ENCODE assay signal across 19 mouse cellular contexts in genomic region chr10:7861259-7861936, GRCm38 (mm10). TPM values are rescaled to one million over a fixed set of nuclear protein-coding genes. Genes with fewer than 3 reads are reported as not detected.
DNase-seq lines count a peak whose midpoint lies in the region; ATAC-seq and TF ChIP-seq lines count a peak whose summit lies in the region.
"Had no signal": no experiment of that assay in that cellular context is flagged by ENCODE, and none has a peak within 500 bp of the region (broad histone marks: within the 10 kb centered on the region; RNA-seq: fewer than 3 reads in every experiment).

No protein-coding gene starts in this region.

- H3K36me3 ChIP-seq in hindbrain, embryonic 14.5 days (replicated peaks; ENCODE audit: control insufficient read depth, insufficient read depth) = no peaks in the 10 kb centered on the region
- H3K36me3 ChIP-seq in hindbrain, embryonic 13.5 days = no peaks in the 10 kb centered on the region
- H3K36me3 ChIP-seq in intestine, embryonic 15.5 days = no peaks in the 10 kb centered on the region
- H3K36me3 ChIP-seq in limb, embryonic 14.5 days (ENCODE audit: control insufficient read depth, insufficient read depth, low read length) = no peaks in the 10 kb centered on the region
- H3K36me3 ChIP-seq in liver, postnatal 0 days (replicated peaks; ENCODE audit: insufficient read depth, low read length) = no peaks in the 10 kb centered on the region
- H3K36me3 ChIP-seq: embryonic facial prominence, embryonic 13.5 days; kidney, embryonic 15.5 days; neural tube, embryonic 15.5 days had no signal

- H3K4me3 ChIP-seq in hindbrain, embryonic 14.5 days (replicated peaks; ENCODE audit: low read length) = no peak overlapping the region
- H3K4me3 ChIP-seq in hindbrain, embryonic 13.5 days = no peak overlapping the region
- H3K4me3 ChIP-seq in intestine, embryonic 15.5 days (replicated peaks) = no peak overlapping the region
- no peak overlapping the region for H3K4me3 ChIP-seq in limb, embryonic 14.5 days (replicated peaks; ENCODE audit: low read length)
- no peak overlapping the region for H3K4me3 ChIP-seq in liver, postnatal 0 days (ENCODE audit: low read depth, low read length)
- H3K4me3 ChIP-seq: embryonic facial prominence, embryonic 13.5 days; kidney, embryonic 15.5 days; neural tube, embryonic 15.5 days had no signal

- H3K27me3 ChIP-seq in hindbrain, embryonic 14.5 days (ENCODE audit: control insufficient read depth, insufficient read depth, low read length) = 0 out of 2 replicates have a peak, but pooled peaks cover under 1% of the 10 kb centered on the region
- 0 out of 2 replicates have a peak, but pooled peaks cover under 1% of the 10 kb centered on the region for H3K27me3 ChIP-seq in hindbrain, embryonic 13.5 days
- no peaks in the 10 kb centered on the region for H3K27me3 ChIP-seq in intestine, embryonic 15.5 days (replicated peaks)
- no peaks in the 10 kb centered on the region for H3K27me3 ChIP-seq in limb, embryonic 14.5 days (ENCODE audit: control insufficient read depth, insufficient read depth, low read length)
- H3K27me3 ChIP-seq in liver, postnatal 0 days (ENCODE audit: insufficient read depth, low read length) = 0 out of 2 replicates have a peak, but pooled peaks cover under 1% of the 10 kb centered on the region

- H3K9ac ChIP-seq in hindbrain, embryonic 14.5 days = no peak overlapping the region
- H3K9ac ChIP-seq in hindbrain, embryonic 13.5 days = no peak overlapping the region
- H3K9ac ChIP-seq in intestine, embryonic 15.5 days = no peak overlapping the region
- no peak overlapping the region for H3K9ac ChIP-seq in limb, embryonic 14.5 days (ENCODE audit: low read depth, low read length, severe bottlenecking)
- no peak overlapping the region for H3K9ac ChIP-seq in liver, postnatal 0 days (replicated peaks)
- H3K9ac ChIP-seq: embryonic facial prominence, embryonic 13.5 days; kidney, embryonic 15.5 days; neural tube, embryonic 15.5 days had no signal

- H3K4me2 ChIP-seq in hindbrain, embryonic 14.5 days (replicated peaks) = no peak overlapping the region
- no peak overlapping the region for H3K4me2 ChIP-seq in hindbrain, embryonic 13.5 days
- H3K4me2 ChIP-seq in intestine, embryonic 15.5 days (replicated peaks) = 0 out of 2 replicates have a peak overlapping the region, but pooled peaks have one; percentile 3
- no peak overlapping the region for H3K4me2 ChIP-seq in limb, embryonic 14.5 days (replicated peaks; ENCODE audit: low read depth, low read length, severe bottlenecking)
- H3K4me2 ChIP-seq in liver, postnatal 0 days (ENCODE audit: low read depth, low read length) = no peak overlapping the region
- H3K4me2 ChIP-seq: embryonic facial prominence, embryonic 13.5 days; heart, embryonic 11.5 days; kidney, embryonic 15.5 days; liver, embryonic 11.5 days; neural tube, embryonic 15.5 days had no signal

- H3K27ac ChIP-seq in hindbrain, embryonic 14.5 days = no peak overlapping the region
- H3K27ac ChIP-seq in hindbrain, embryonic 13.5 days = no peak overlapping the region
- no peak overlapping the region for H3K27ac ChIP-seq in intestine, embryonic 15.5 days
- H3K27ac ChIP-seq in limb, embryonic 14.5 days (replicated peaks; ENCODE audit: low read depth, low read length) = peak overlapping the region; percentile 69
- H3K27ac ChIP-seq in liver, postnatal 0 days (ENCODE audit: low read depth) = no peak overlapping the region
- H3K27ac ChIP-seq: embryonic facial prominence, embryonic 13.5 days; kidney, embryonic 15.5 days; neural tube, embryonic 15.5 days had no signal

- no peaks in the 10 kb centered on the region for H3K4me1 ChIP-seq in hindbrain, embryonic 14.5 days (replicated peaks; ENCODE audit: control insufficient read depth, insufficient read depth, low read length)
- no peaks in the 10 kb centered on the region for H3K4me1 ChIP-seq in hindbrain, embryonic 13.5 days (replicated peaks)
- no peaks in the 10 kb centered on the region for H3K4me1 ChIP-seq in intestine, embryonic 15.5 days (replicated peaks)
- H3K4me1 ChIP-seq in limb, embryonic 14.5 days (ENCODE audit: control insufficient read depth, insufficient read depth, low read length) = peaks cover 6% of the 10 kb centered on the region; the same call in 1 of the 2 replicates
- H3K4me1 ChIP-seq in liver, postnatal 0 days (ENCODE audit: insufficient read depth) = no peaks in the 10 kb centered on the region
- H3K4me1 ChIP-seq: embryonic facial prominence, embryonic 13.5 days; kidney, embryonic 15.5 days; neural tube, embryonic 15.5 days had no signal

- no peak for TF ChIP-seq EP300 in liver, postnatal 0 days (IDR thresholded peaks at IDR 0.05; ENCODE audit: low read depth)

- no peak for ATAC-seq in hindbrain, embryonic 14.5 days (ENCODE audit: low FRiP score)
- no peak for ATAC-seq in hindbrain, embryonic 13.5 days (ENCODE audit: low FRiP score)
- peak; percentile 66 for ATAC-seq in intestine, embryonic 15.5 days
- peak; percentile 81 for ATAC-seq in limb, embryonic 14.5 days (ENCODE audit: low FRiP score, low read depth)
- ATAC-seq in liver, postnatal 0 days = no peak
- ATAC-seq: inflammation-experienced regulatory T-cells, adult 6 months; lung, postnatal 0 days had no signal

- 80% methylated on average over 14 of the region's 14 CpGs for WGBS in hindbrain, embryonic 14.5 days
- WGBS in hindbrain, embryonic 13.5 days = 86% methylated on average over 14 of the region's 14 CpGs
- WGBS in intestine, embryonic 15.5 days = 75% methylated on average over 14 of the region's 14 CpGs
- WGBS in limb, embryonic 14.5 days = 63% methylated on average over 14 of the region's 14 CpGs
- 79% methylated on average over 14 of the region's 14 CpGs for WGBS in liver, postnatal 0 days (ENCODE audit: insufficient replicate concordance)

- no peaks in the 10 kb centered on the region for H3K9me3 ChIP-seq in hindbrain, embryonic 14.5 days (ENCODE audit: control insufficient read depth, low read length)
- no peaks in the 10 kb centered on the region for H3K9me3 ChIP-seq in hindbrain, embryonic 13.5 days
- H3K9me3 ChIP-seq in intestine, embryonic 15.5 days = no peaks in the 10 kb centered on the region
- no peaks in the 10 kb centered on the region for H3K9me3 ChIP-seq in limb, embryonic 14.5 days (ENCODE audit: control insufficient read depth, low read length)
- H3K9me3 ChIP-seq in liver, postnatal 0 days (ENCODE audit: low read length) = no peaks in the 10 kb centered on the region
- H3K9me3 ChIP-seq: embryonic facial prominence, embryonic 13.5 days; kidney, embryonic 15.5 days; neural tube, embryonic 15.5 days had no signal

- peak; percentile 3 for DNase-seq in hindbrain, embryonic 14.5 days (ENCODE audit: low spot score)
- peak; percentile 20 for DNase-seq in brain, adult 2 months (ENCODE audit: low read depth, low spot score)
- DNase-seq in limb, embryonic 14.5 days (ENCODE audit: low spot score) = peak; percentile 53
- DNase-seq in liver, postnatal 0 days = no peak
- no peak for DNase-seq in right cerebral cortex, adult 2 months (ENCODE audit: low spot score in 2 of 2)
- DNase-seq: B cell, adult 2 months; cerebellum, adult 9-10 months; heart, postnatal 14 days; midbrain, embryonic 14.5 days; right cerebral cortex, postnatal 14 days had no signal

- TF ChIP-seq CTCF in liver, postnatal 0 days (IDR thresholded peaks at IDR 0.05; ENCODE audit: low read depth) = no peak

- no peak for TF ChIP-seq POLR2A in limb, embryonic 14.5 days (IDR thresholded peaks at IDR 0.05; ENCODE audit: borderline replicate concordance, extremely low read depth, insufficient read depth, insufficient read length)

RNA-seq across cellular contexts. Expression of gene Zc3h12d, which starts 29.1 kb away (rescaled TPM):
- polyA plus RNA-seq in hindbrain, embryonic 14.5 days (2014; fragmentation: Nextera tagmentation; extraction: Ambion mirVana) = 0.14 and 0.25 TPM in 2 replicates
- polyA plus RNA-seq in hindbrain, embryonic 13.5 days (2015; fragmentation: Nextera tagmentation; extraction: Ambion mirVana) = 0.18 TPM in 2 replicates
- 0.49 and 0.53 TPM in 2 replicates for polyA plus RNA-seq in intestine, embryonic 15.5 days (2015; fragmentation: Nextera tagmentation; extraction: Ambion mirVana)
- 0.38 and 0.46 TPM in 2 replicates for polyA plus RNA-seq in limb, embryonic 14.5 days (2012; rRNA removed)
- polyA plus RNA-seq in limb, embryonic 14.5 days (2014; fragmentation: Nextera tagmentation; extraction: Ambion mirVana) = 0.17 and 0.19 TPM in 2 replicates
- polyA plus RNA-seq in liver, postnatal 0 days (2015; fragmentation: Nextera tagmentation; extraction: Ambion mirVana) = 0.70 and 0.82 TPM in 2 replicates

Comparison
In these comparisons a context has a peak if more than half of its experiments do, and no peak if none do; other contexts are left out.
1. ATAC-seq: peak in intestine, embryonic 15.5 days (single experiment) and limb, embryonic 14.5 days (single experiment); none in hindbrain, embryonic 14.5 days (single experiment), hindbrain, embryonic 13.5 days (single experiment) and liver, postnatal 0 days (single experiment).
2. DNase-seq: peak in hindbrain, embryonic 14.5 days (single experiment), brain, adult 2 months (single experiment) and limb, embryonic 14.5 days (single experiment); none in liver, postnatal 0 days (single experiment) and right cerebral cortex, adult 2 months (0 of 2).